Mouse (Mus musculus) brain, embryonic 14.5 days (tissue): Measurements from ENCODE around the gene Aaed1.

Experiments
- CTCF ChIP-seq: fragments of 200-500 bp; IDR thresholded peaks from 2 replicates; pipeline ENCODE4 v1.5.1; 2012; ENCODE audit warnings: inconsistent platforms, mild to moderate bottlenecking, moderate library complexity, borderline replicate concordance; ENCODE audit not compliant: insufficient read depth, insufficient read length; ENCODE audit errors: extremely low read depth
- POLR2A ChIP-seq: fragments of 200-500 bp; IDR thresholded peaks from 2 replicates; pipeline ENCODE4 v1.6.1; 2012; ENCODE audit warnings: mild to moderate bottlenecking, inconsistent platforms, borderline replicate concordance; ENCODE audit not compliant: poor library complexity, insufficient read depth, insufficient read length, severe bottlenecking; ENCODE audit errors: extremely low read depth

DNA sequence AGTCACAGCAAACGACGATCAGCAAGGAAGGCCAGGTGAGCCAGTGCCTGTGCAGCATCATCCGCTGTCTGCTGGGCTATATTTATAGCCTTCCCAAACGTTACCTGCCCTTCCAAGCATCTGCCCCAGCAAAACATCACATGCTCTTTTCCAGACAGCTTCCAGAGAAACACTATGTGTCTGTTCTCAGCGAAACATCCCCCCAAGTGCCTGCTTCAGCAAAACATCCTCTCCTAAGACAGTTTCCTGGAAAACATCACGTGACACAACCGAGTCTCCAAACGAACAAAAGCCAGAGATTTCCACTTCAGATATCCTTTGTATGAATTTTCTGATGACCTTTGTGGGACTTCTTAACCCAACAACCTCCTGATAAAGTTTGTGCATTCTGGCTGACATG lies 7.8 kb upstream of the Aaed1 start:
- no peak for TF ChIP-seq CTCF
- no peak for TF ChIP-seq POLR2A
